Mouse (Mus musculus) intestine, embryonic 16.5 days (tissue): Measurements from ENCODE around the gene Rln1. TPM values are rescaled to one million over a fixed set of nuclear protein-coding genes. Genes with fewer than 3 reads are reported as not detected.
A peak's percentile ranks its signal among the peaks of the same experiment; 100 is the strongest.

Source experiments
- ATAC-seq: fragments of 200-750 bp; cut with Nextera tagmentation; 2 replicates; pipeline ENCODE4 v1.8.0; 2017; ENCODE audit warnings: moderate TSS enrichment, moderate library complexity
- H3K27ac ChIP-seq: fragments of 300-500 bp; sonication (generic); 2 replicates; pipeline ENCODE4 v1.5.1; 2014; ENCODE audit warnings: mild to moderate bottlenecking, low read length
- H3K27me3 ChIP-seq: fragments of 300-500 bp; sonication (generic); replicated peaks from 2 replicates; pipeline ENCODE4 v1.6.1; 2014; ENCODE audit warnings: low read length, control low read depth, mixed read lengths; ENCODE audit not compliant: control insufficient read depth, insufficient read depth
- H3K36me3 ChIP-seq: fragments of 300-500 bp; sonication (generic); 2 replicates; pipeline ENCODE4 v1.6.1; 2014; ENCODE audit warnings: low read length, control low read depth; ENCODE audit not compliant: control insufficient read depth, insufficient read depth
- H3K4me1 ChIP-seq: fragments of 300-500 bp; sonication (generic); 2 replicates; pipeline ENCODE4 v1.6.1; 2014; ENCODE audit warnings: low read length, control low read depth, mixed read lengths; ENCODE audit not compliant: control insufficient read depth, insufficient read depth
- H3K4me2 ChIP-seq: fragments of 300-500 bp; sonication (generic); 2 replicates; pipeline ENCODE4 v1.6.1; 2014; ENCODE audit warnings: low read depth, low read length, control low read depth
- H3K4me3 ChIP-seq: fragments of 300-500 bp; sonication (generic); 2 replicates; pipeline ENCODE4 v1.5.1; 2014; ENCODE audit warnings: mild to moderate bottlenecking, low read length
- H3K9ac ChIP-seq: fragments of 300-500 bp; sonication (generic); 2 replicates; pipeline ENCODE4 v1.6.1; 2014; ENCODE audit warnings: low read depth, low read length
- H3K9me3 ChIP-seq: fragments of 300-500 bp; sonication (generic); 2 replicates; pipeline ENCODE4 v1.6.1; 2016; ENCODE audit warnings: low read length, control low read depth; ENCODE audit not compliant: control insufficient read depth
- WGBS: fragments of 180-500 bp; shearing (Covaris S2); extraction: QIAGEN DNeasy Blood & Tissue Kit; methylation state at CpG from one replicate; pipeline ENCODE4 v1.1.7; 2014; 5-methylcytosine and 5-hydroxymethylcytosine counted together
- polyA plus RNA-seq: library from polyadenylated mRNA; unstranded; fragments of >200 nt; fragmentation: Nextera tagmentation; extraction: Ambion mirVana; gene quantifications from 2 replicates; pipeline ENCODE4 v1.2.1, GENCODE M21; 2015

Gene Rln1
- polyA plus RNA-seq, 1 experiment from 2014 or later = not detected

DNA sequence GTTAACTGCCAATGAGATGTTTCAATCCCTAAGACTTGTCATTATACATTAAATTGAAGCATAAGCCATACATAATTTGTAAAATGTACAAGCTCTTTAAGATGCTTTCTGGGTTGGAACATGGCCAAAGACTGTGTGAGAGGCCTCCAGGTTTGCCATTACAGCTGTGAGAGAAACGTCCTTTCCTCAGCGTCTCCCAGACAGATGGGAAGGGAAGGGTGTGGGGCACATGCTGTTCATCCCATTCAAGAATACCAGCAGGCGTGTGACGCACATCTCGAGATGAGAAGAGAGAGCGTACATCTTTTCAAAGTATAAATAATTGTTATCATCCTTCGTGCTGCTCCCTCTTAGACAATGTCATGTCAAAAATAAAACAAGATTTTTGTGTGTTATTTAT lies 21.8 kb downstream of the Rln1 start:
- H3K9ac ChIP-seq = no peak overlapping the region
- no peak overlapping the region for H3K4me2 ChIP-seq
- WGBS = 66% methylated on average over 7 of the region's 7 CpGs

GRCm38 (mm10) chr19:29311791-29312190 lies 22.7 kb downstream of the Rln1 start:
- Histone ChIP-seq H3K4me2 (no peak overlapping the region), H3K4me3 (no peak overlapping the region), H3K9me3 (peaks cover 5% of the 10 kb centered on the region; the same call in 1 of the 2 replicates), H3K27me3 (no peaks in the 10 kb centered on the region), H3K4me1 (no peaks in the 10 kb centered on the region), H3K9ac (no peak overlapping the region), H3K27ac (no peak overlapping the region), H3K36me3 (peaks cover 8% of the 10 kb centered on the region; the same call in 1 of the 2 replicates)
- ATAC-seq = no peak
- WGBS = 92% methylated on average over 8 of the region's 8 CpGs

More for the DNA sequence above, 21.8 kb downstream of the Rln1 start:
- Histone ChIP-seq H3K4me1 (no peaks in the 10 kb centered on the region), H3K4me3 (no peak overlapping the region), H3K36me3 (peaks cover 8% of the 10 kb centered on the region; the same call in 1 of the 2 replicates), H3K27ac (no peak overlapping the region), H3K27me3 (no peaks in the 10 kb centered on the region), H3K9me3 (peaks cover 5% of the 10 kb centered on the region; the same call in 1 of the 2 replicates)
- ATAC-seq = no peak

DNA sequence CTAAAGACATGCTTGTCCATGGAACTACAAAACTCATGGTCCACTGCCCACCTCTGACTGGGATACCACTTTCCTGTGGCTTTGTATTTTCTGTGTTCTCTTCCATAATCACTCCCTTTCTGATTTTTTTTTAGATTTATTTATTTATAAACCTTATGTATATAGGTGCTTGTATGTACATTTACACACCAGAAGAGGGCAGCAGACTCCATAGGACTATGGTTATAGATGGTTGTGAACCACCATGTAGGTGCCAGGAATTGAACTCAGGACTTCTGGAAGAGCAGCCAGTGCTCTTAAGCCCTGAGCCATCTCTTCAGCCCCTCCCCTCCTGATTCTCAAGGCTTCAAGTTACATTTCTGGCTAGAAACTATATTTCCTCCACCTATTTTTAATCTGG lies 25.6 kb downstream of the Rln1 start:
- Histone ChIP-seq H3K4me1 (no peaks in the 10 kb centered on the region), H3K9me3 (no peaks in the 10 kb centered on the region), H3K9ac (no peak overlapping the region), H3K4me2 (no peak overlapping the region), H3K4me3 (no peak overlapping the region), H3K27ac (no peak overlapping the region), H3K36me3 (peaks cover 2% of the 10 kb centered on the region; the same call in 1 of the 2 replicates), H3K27me3 (no peaks in the 10 kb centered on the region)
- ATAC-seq = no peak

- Histone ChIP-seq H3K36me3 (0 out of 2 replicates have a peak, but pooled peaks cover 3% of the 10 kb centered on the region), H3K4me2 (no peak overlapping the region)
These were observed 32.4 kb downstream of the Rln1 start for GRCm38 (mm10) chr19:29302119-29302518.

GRCm38 (mm10) chr19:29300919-29301318 lies 33.6 kb downstream of the Rln1 start:
- Histone ChIP-seq H3K27me3 (no peaks in the 10 kb centered on the region), H3K27ac (no peak overlapping the region), H3K4me2 (no peak overlapping the region), H3K9me3 (no peaks in the 10 kb centered on the region), H3K4me1 (no peaks in the 10 kb centered on the region), H3K4me3 (no peak overlapping the region), H3K36me3 (0 out of 2 replicates have a peak, but pooled peaks cover 3% of the 10 kb centered on the region), H3K9ac (no peak overlapping the region)
- 93% methylated on average over 13 of the region's 13 CpGs for WGBS
- no peak for ATAC-seq

More at GRCm38 (mm10) chr19:29302119-29302518, 32.4 kb downstream of the Rln1 start:
- no peaks in the 10 kb centered on the region for H3K27me3 ChIP-seq
- no peak overlapping the region for H3K9ac ChIP-seq
- H3K9me3 ChIP-seq = no peaks in the 10 kb centered on the region
- H3K4me3 ChIP-seq = no peak overlapping the region
- no peak for ATAC-seq
- H3K27ac ChIP-seq = no peak overlapping the region
- no peaks in the 10 kb centered on the region for H3K4me1 ChIP-seq
- 94% methylated on average over 2 of the region's 2 CpGs for WGBS

DNA sequence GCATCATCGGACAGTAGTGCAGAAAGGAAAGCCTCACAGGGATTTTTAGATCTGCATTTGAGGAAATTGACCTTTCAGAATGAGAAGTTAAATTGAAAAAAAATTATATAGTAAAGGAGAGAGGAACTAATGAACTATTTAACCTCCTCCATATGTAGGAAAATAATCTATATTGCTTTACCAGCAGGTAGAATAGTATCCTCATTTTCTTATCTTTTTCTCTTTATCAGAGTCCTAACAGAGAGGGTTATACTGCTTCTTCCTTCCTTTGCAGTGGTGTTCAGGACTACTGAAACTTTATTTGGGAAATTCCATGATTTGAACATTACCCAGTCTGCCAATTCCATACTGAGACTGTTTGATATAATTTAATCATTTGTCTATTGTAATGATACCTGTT lies 37.1 kb downstream of the Rln1 start:
- no peak for ATAC-seq
- Histone ChIP-seq H3K4me1 (no peaks in the 10 kb centered on the region), H3K4me2 (no peak overlapping the region), H3K9ac (no peak overlapping the region), H3K36me3 (0 out of 2 replicates have a peak, but pooled peaks cover 3% of the 10 kb centered on the region), H3K27ac (no peak overlapping the region), H3K9me3 (no peaks in the 10 kb centered on the region), H3K27me3 (no peaks in the 10 kb centered on the region), H3K4me3 (no peak overlapping the region)
- 92% methylated on average over 1 of the region's 1 CpGs for WGBS

DNA sequence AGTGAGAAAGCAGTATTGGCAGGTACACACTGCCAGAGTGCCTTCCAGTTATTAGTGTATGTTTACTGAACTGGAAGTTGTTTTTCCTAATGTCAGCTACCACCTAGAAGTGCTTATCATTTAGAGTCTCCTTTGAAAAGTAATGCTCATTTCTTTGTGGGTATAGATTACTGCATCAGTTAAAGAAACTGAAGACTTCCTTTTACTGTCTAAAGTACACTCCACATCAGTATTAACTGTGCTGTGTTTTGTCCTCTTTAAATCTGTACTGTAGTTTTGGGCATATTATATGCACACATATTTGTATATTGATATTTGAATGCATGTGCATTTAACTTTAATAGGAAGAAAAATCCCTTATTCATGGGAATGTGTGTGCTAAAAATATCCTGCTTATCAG lies 38.3 kb downstream of the Rln1 start:
- Histone ChIP-seq H3K9ac (no peak overlapping the region), H3K4me1 (no peaks in the 10 kb centered on the region), H3K4me2 (no peak overlapping the region), H3K27me3 (no peaks in the 10 kb centered on the region), H3K4me3 (no peak overlapping the region), H3K36me3 (0 out of 2 replicates have a peak, but pooled peaks cover 3% of the 10 kb centered on the region), H3K9me3 (no peaks in the 10 kb centered on the region), H3K27ac (no peak overlapping the region)
- ATAC-seq = no peak

DNA sequence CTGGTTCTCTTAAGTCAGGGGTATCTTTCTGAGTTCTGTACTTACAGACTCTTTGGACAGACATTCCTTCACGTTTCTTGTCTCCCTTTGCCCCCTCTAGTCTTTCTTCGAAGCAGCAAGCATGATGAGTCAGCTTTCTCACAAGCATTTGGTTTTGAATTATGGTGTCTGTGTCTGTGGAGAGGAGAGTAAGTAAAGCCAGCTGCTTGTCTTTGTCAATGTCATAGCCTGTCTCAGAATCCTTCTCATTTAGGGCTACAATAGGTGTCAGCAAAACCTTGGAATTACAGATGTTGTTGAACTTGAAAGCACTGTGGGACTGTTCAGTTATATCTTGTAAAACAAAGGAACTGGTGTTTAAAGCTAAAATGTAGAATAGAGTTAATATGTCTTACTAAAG lies 39.7 kb downstream of the Rln1 start:
- no peak for ATAC-seq
- H3K27me3 ChIP-seq = no peaks in the 10 kb centered on the region
- no peaks in the 10 kb centered on the region for H3K9me3 ChIP-seq
- H3K4me1 ChIP-seq = no peaks in the 10 kb centered on the region
- no peak overlapping the region for H3K4me2 ChIP-seq
- H3K27ac ChIP-seq = no peak overlapping the region
- 65% methylated on average over 2 of the region's 2 CpGs for WGBS
- H3K36me3 ChIP-seq = no peaks in the 10 kb centered on the region
- no peak overlapping the region for H3K4me3 ChIP-seq
- H3K9ac ChIP-seq = no peak overlapping the region

- Histone ChIP-seq H3K4me1 (no peaks in the 10 kb centered on the region), H3K27me3 (no peaks in the 10 kb centered on the region), H3K4me2 (no peak overlapping the region), H3K9ac (no peak overlapping the region), H3K27ac (no peak overlapping the region), H3K9me3 (no peaks in the 10 kb centered on the region), H3K36me3 (no peaks in the 10 kb centered on the region), H3K4me3 (no peak overlapping the region)
- no peak for ATAC-seq
- 72% methylated on average over 4 of the region's 4 CpGs for WGBS
These were observed 41.9 kb downstream of the Rln1 start for GRCm38 (mm10) chr19:29292546-29292945.

DNA sequence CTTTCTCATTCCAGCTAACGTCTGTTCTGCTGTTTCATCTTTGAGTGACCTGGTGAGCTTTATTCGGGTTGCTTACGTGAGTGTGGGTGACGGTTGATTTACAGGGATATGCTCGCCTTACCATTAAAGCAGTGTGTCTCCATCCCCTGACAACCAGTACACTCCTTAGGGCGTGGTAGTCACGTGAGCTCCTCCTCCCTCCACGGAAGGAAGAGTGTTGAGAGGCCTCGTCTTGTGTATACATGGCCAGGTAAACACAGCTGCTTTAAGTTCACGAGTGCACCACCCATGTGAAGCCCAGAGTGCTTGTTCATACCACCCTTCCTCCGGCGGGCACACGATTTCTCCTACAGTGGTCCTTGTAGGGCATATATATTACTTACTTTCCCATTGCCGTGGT lies 42.9 kb downstream of the Rln1 start:
- H3K27ac ChIP-seq = no peak overlapping the region
- peaks cover 3% of the 10 kb centered on the region; the same call in 1 of the 2 replicates for H3K36me3 ChIP-seq
- 57% methylated on average over 14 of the region's 14 CpGs for WGBS
- no peaks in the 10 kb centered on the region for H3K4me1 ChIP-seq
- no peak overlapping the region for H3K9ac ChIP-seq
- no peaks in the 10 kb centered on the region for H3K9me3 ChIP-seq
- H3K27me3 ChIP-seq = no peaks in the 10 kb centered on the region
- no peak overlapping the region for H3K4me3 ChIP-seq
- H3K4me2 ChIP-seq = no peak overlapping the region
- peak; percentile 55; the same call in 1 of the 2 replicates for ATAC-seq
